Mouse (Mus musculus): ENCODE measurements around the gene Zfp704.

- no peak for TF ChIP-seq CTCF (conservative IDR thresholded peaks at IDR 0.05; ENCODE audit: low read length)
- no peak for TF ChIP-seq POU5F1 (IDR thresholded peaks at IDR 0.05; ENCODE audit: borderline replicate concordance, low read length)
- TF ChIP-seq NANOG (IDR thresholded peaks at IDR 0.05; ENCODE audit: borderline replicate concordance, low read length), result no peak
Observed at GRCm38 (mm10) chr3:9500725-9501124, 109.2 kb downstream of the Zfp704 start.
